Mouse (Mus musculus) v-Abl transformed pro-B cells (cell line): ENCODE measurements around the gene Ubap2l.

Experiments used
- in situ Hi-C, 2 experiments: fragments of 400-800 bp; cut with MboI; formaldehyde crosslinking; loops; one replicate each; pipeline ENCODE4 v1.15.1; 2025; ENCODE audit not compliant: unreplicated experiment in 2 of 2

Ubap2l gene

GRCm38 (mm10) chr3:89987822-89988221, 64.6 kb downstream of the Ubap2l start:
- in situ Hi-C loops = no loop called here

- in situ Hi-C loops = no loop called here
Observed at GRCm38 (mm10) chr3:89987211-89987610, 65.2 kb downstream of the Ubap2l start.

DNA sequence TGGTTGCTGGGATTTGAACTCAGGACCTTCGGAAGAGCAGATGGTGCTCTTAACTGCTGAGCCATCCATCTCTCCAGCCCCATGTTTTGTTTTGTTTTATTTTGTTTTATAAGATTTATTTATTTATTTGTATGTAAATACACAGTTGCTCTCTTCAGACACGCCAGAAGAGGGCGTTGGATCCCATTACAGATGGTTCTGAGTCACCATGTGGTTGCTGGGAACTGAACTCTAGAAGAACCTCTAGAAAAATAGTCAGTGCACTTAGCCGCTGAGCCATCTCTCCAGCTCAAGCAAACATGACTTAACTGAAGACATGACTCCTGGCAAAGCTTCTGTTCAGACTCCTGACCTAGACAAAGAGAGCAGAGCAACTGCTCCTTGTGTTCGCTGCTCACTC, 70.0 kb downstream of the Ubap2l start:
- in situ Hi-C loops = no loop called here

DNA sequence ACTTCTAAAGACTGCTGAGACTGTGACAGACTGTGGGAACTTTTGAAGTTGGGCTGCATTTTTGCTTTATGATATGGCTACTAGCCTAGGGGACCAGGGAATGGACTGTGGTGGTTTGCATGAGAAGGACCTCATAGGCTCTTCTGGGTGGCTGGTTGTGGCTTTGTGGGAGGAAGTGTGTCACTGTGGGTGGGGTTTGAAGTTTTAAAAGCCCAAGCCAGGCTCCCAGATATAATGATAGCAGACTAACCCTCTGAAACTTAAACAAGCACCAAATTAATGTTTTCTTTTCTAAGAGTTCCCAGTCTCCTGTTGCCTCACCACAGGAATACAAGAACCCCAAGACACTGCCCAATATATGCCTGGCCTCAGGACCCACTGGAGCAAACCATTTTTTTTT, 75.6 kb downstream of the Ubap2l start:
- in situ Hi-C loops = no loop called here

- in situ Hi-C loops = loop anchor here in 1 of 2 experiments (5.0 to 10.0 kb wide), 2 partner anchors 106 to 184 kb away; no protein-coding TSS in a partner anchor
Observed at GRCm38 (mm10) chr3:89968509-89968908, 83.9 kb downstream of the Ubap2l start.

GRCm38 (mm10) chr3:89966946-89967345, 85.5 kb downstream of the Ubap2l start:
- in situ Hi-C loops = loop anchor here in 1 of 2 experiments (5.0 to 10.0 kb wide), 2 partner anchors 105 to 182 kb away; no protein-coding TSS in a partner anchor

DNA sequence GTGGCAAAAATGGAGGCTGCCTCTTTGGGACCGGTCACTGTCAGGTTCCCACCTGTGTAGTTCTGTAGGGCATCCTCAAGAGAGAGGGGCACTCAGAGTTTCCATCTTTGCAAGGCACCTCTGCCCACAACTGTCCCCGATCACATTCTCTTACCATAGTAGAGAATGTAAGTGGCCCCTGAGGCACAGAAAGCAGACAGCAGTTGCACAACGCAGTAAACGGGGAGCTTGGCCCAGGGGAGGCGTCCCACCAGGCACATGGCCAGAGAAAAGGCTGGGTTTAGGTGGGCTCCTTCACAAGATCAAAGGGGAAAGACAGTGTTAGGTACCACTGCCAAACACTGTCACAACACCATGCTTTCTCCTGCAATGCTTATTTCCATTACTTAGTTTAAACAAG, 86.5 kb downstream of the Ubap2l start:
- in situ Hi-C loops = loop anchor here in 1 of 2 experiments (5.0 to 10.0 kb wide), 2 partner anchors 104 to 181 kb away; no protein-coding TSS in a partner anchor

DNA sequence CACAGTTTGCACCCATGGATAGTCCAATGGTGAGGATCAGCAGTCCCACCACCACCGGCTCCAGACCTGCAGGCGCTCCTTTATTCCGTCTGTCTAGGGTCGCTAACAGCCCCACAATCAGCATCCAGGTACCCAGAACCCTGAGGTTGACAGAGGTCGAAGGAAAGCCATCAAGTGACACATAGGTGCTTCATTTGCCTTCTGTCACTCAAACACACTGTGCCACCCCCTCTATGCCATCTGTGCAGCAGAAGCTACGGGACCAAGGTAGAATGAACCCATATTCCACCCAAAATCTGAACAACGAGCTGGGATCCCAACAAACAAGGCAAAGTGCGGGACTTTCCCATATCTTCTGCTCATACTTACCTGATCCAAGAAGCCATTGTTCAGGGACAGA, 86.9 kb downstream of the Ubap2l start:
- in situ Hi-C loops = loop anchor here in 1 of 2 experiments (5.0 to 10.0 kb wide), 2 partner anchors 103 to 181 kb away; no protein-coding TSS in a partner anchor

GRCm38 (mm10) chr3:89963926-89964739, 88.3 kb downstream of the Ubap2l start:
- in situ Hi-C loops = loop anchor here in 1 of 2 experiments (10.0 kb wide), 1 partner anchor 179 kb away; no protein-coding TSS in a partner anchor

- in situ Hi-C loops = loop anchor here in 1 of 2 experiments (10.0 kb wide), 1 partner anchor 178 kb away; no protein-coding TSS in a partner anchor
Observed at GRCm38 (mm10) chr3:89963221-89963763, 89.1 kb downstream of the Ubap2l start, which contains the start of gene Atp8b2. Gene Atp8b2 (minus strand): TSS chr3:89963508.

DNA sequence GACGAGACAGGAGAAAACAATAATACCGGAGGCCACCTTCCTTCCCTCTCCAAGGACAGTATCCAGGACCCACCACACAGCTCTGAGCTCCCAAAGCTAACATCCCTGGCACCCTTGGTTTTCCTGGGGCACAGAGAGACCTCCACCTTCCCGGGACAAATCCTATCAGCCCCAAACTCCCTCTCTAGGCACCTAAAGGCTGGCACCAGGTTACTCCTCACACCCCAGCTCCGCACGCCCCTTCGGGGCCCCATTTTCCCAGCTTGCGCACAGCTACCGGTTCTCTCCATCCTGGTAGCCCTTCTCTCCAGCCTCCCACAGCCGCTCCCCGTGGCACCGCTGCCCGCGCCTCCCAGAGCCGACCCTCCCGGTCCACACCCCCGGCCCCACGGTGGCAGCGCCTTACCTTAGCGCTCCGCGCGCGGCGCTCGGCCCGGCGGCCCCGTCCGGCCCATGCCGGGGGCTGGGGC, 89.6 kb downstream of the Ubap2l start:
- in situ Hi-C loops = loop anchor here in 1 of 2 experiments (10.0 kb wide), 1 partner anchor 178 kb away; no protein-coding TSS in a partner anchor

- in situ Hi-C loops = loop anchor here in 1 of 2 experiments (10.0 kb wide), 1 partner anchor 177 kb away; no protein-coding TSS in a partner anchor
Observed at GRCm38 (mm10) chr3:89962059-89962750, 90.2 kb downstream of the Ubap2l start.

DNA sequence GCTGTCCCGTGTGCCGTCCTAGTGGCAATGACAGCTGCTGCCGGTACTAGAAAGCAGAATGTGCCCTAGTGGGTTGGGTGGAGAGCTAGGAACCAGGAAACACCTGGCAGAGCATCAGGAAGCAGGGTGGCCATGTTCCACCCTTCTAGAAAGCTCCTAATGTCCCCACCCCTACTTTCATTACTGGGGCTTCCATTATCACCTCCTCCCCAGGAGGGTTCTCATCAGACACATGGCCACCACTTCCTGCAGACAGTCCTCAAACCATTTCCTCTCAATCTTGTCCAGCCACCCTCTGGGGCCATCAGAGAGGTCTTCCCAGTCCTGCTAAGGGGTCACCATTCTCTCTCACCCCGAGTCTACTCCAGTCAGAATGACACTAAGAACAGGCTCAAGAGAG, 91.0 kb downstream of the Ubap2l start:
- in situ Hi-C loops = loop anchor here in 1 of 2 experiments (10.0 kb wide), 1 partner anchor 177 kb away; no protein-coding TSS in a partner anchor

- in situ Hi-C loops = loop anchor here in 1 of 2 experiments (10.0 kb wide), 1 partner anchor 176 kb away; no protein-coding TSS in a partner anchor
Observed at GRCm38 (mm10) chr3:89960469-89960868, 92.0 kb downstream of the Ubap2l start.

DNA sequence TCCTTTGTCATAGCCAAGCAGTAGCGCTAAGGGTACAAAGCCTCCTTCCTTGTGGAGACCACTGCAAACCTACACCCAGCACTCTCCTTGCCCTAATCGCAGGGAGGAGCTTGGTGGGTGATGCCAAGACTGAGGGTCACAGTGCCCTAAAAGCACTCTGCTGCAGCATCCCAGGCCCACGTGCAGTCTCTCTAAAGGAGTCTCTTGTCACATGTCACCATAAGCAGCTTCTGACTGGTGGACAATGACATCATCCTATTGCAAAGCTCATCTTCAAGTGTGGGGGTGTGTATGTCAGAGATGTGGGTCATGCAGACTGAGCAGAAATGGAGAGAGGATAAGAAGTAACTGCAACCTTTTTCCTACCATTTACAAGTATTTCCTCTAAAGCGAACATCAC, 93.0 kb downstream of the Ubap2l start:
- in situ Hi-C loops = loop anchor here in 1 of 2 experiments (5.0 to 10.0 kb wide), 2 partner anchors 108 to 245 kb away; no protein-coding TSS in a partner anchor

DNA sequence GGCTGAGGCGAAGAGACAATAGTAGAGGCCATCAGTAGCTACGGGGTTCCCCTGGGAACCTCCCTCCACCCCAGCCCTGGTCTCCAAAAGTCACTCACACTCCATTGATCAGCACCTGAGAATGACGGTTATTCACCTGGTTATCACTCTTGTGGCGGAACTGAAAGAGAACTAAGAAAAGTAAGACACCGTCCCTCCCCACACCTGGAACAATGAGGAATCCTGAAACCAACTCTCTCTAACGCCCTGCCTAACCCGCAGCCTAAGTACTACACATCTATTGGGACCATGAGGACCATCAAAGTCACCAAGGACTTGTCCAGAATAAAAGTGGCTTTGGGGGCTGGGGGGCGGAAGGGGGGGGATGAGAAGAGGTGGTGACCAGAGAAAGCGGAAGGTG, 94.5 kb downstream of the Ubap2l start:
- in situ Hi-C loops = loop anchor here in 1 of 2 experiments (5.0 to 10.0 kb wide), 2 partner anchors 109 to 247 kb away; no protein-coding TSS in a partner anchor

DNA sequence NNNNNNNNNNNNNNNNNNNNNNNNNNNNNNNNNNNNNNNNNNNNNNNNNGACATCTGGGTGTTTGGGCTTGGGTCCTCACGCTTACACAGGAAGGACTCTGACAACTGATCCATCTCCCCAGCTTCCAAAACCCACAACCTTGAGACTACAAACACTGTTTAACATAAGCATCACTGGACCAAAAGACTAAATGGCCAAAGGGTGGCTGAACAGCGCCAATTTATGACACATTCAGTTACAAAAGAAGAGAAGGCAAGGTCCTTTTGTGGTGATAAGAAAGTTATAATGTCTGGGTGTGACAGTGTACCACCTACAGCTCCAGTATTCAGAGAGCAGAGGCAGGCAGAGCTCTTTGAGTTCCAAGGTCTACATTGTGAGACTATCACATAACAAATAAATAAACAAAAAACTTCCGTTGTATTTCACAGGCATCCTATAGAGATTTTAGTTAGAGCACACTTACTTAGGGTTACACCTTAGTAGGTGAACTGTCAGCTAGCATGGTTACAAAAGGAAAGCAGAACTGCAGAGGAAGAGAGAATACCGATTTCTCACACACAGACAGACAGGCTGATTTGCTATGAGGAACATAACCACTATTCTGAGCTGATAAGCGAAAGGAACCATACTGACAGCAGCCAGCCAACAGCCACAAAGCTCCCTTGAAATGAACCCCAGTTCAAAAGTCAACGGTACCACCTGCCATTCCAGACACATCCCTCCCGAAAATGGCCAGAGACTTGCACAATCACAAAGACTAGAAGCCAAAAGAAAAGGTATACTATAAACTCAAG, 96.1 kb downstream of the Ubap2l start:
- in situ Hi-C loops = loop anchor here in 1 of 2 experiments (5.0 to 10.0 kb wide), 2 partner anchors 111 to 248 kb away; no protein-coding TSS in a partner anchor

GRCm38 (mm10) chr3:89953420-89953819, 99.0 kb downstream of the Ubap2l start:
- in situ Hi-C loops = loop anchor here (5.0 to 10.0 kb wide), 2 partner anchors 124 to 251 kb away; no protein-coding TSS in a partner anchor
